Mouse (Mus musculus) adrenal gland, adult 18-20 months (tissue): ENCODE data around the gene Lamp3. TPM values are rescaled to one million over a fixed set of nuclear protein-coding genes. Genes with fewer than 3 reads are reported as not detected.
"Not testable (repeated sequence)": the region's sequence is repeated elsewhere in the genome, so short reads cannot be mapped to it uniquely, and the experiment has no call there.

ENCODE experiments used
- DNase-seq, 2 experiments: peaks; one replicate each; pipeline ENCODE4 v3.0.0; 2021 to 2022; ENCODE audit warnings: low spot score in 2 of 2
- long read RNA-seq, 2 experiments: library from polyadenylated mRNA; stranded (forward); transcript quantifications; one replicate each; pipeline ENCODE4 v2.0.0; 2021
- total RNA-seq, 2 experiments: library from RNA; stranded (reverse); gene quantifications; 1 replicate in 1 of 2; 2 replicates in 1 of 2; pipeline ENCODE4 v1.2.3; 2021

Gene Lamp3
- total RNA-seq = under 1 TPM in 1 of 2 experiments, not detected in 1; 0.10 TPM
- long read RNA-seq, experiment 1 = 0 reads
- long read RNA-seq, experiment 2 = 0 reads

GRCm38 (mm10) chr16:19706216-19706615, at the start of gene Lamp3:
Gene Lamp3, minus strand, starts transcription at chr16:19706375.
- no peak for DNase-seq

GRCm38 (mm10) chr16:19732896-19733295, 26.7 kb upstream of the Lamp3 start:
- no peak for DNase-seq

- not testable (repeated sequence) for DNase-seq
Measured at GRCm38 (mm10) chr16:19724139-19724538, 18.0 kb upstream of the Lamp3 start.

- no peak for DNase-seq
Measured at GRCm38 (mm10) chr16:19720959-19721358, 14.8 kb upstream of the Lamp3 start.

GRCm38 (mm10) chr16:19707381-19707780, 1.2 kb upstream of the Lamp3 start:
- no peak for DNase-seq

GRCm38 (mm10) chr16:19699207-19699606, 7.0 kb downstream of the Lamp3 start:
- no peak for DNase-seq

GRCm38 (mm10) chr16:19670768-19671357, 35.3 kb downstream of the Lamp3 start:
- no peak for DNase-seq

- no peak for DNase-seq
Measured at GRCm38 (mm10) chr16:19666312-19666711, 39.9 kb downstream of the Lamp3 start.

GRCm38 (mm10) chr16:19629816-19630215, 76.4 kb downstream of the Lamp3 start, which contains the start of gene Olfr171:
Gene Olfr171, minus strand, starts transcription at chr16:19629916.
- no peak for DNase-seq

GRCm38 (mm10) chr16:19611782-19612181, 94.4 kb downstream of the Lamp3 start, which contains the start of gene Olfr170:
Gene Olfr170, minus strand, starts transcription at chr16:19611882.
- not testable (repeated sequence) for DNase-seq

Other genes with a start within 250 kb of the Lamp3 start
- not detected for gene Olfr166, start 222.7 kb downstream of the Lamp3 start, total RNA-seq
- gene Olfr167, start 184.1 kb downstream of the Lamp3 start, total RNA-seq = not detected
- gene Olfr168, start 170.8 kb downstream of the Lamp3 start, total RNA-seq = not detected
- gene Olfr169, start 134.6 kb downstream of the Lamp3 start, total RNA-seq = not detected
- gene Olfr170, start 94.5 kb downstream of the Lamp3 start, total RNA-seq = not detected
- not detected for gene Olfr171, start 76.5 kb downstream of the Lamp3 start, total RNA-seq
- gene B3gnt5, start 53.8 kb upstream of the Lamp3 start, total RNA-seq = under 1 TPM; 0.32 to 0.63 TPM